Mouse (Mus musculus): ENCODE measurements around the gene Adamtsl2.

GRCm38 (mm10) chr2:27071978-27072377, 7.2 kb upstream of the Adamtsl2 start, which contains the start of gene Mymk:
- TF ChIP-seq CTCF (conservative IDR thresholded peaks at IDR 0.05 in 1 of 2, IDR thresholded peaks at IDR 0.05 in 1 of 2; ENCODE audit: low read depth in 2 of 2, low read length in 2 of 2), result no peak
- no peak for TF ChIP-seq NELFE (IDR thresholded peaks at IDR 0.05; ENCODE audit: low read depth, low read length)

Measured in CH12.LX (cell line).